Mouse (Mus musculus): Measurements from ENCODE around the gene Baz1b. TPM values are rescaled to one million over a fixed set of nuclear protein-coding genes. Genes with fewer than 3 reads are reported as not detected.

The Baz1b gene
- total RNA-seq, 2 experiments from 2014 or later = 25.7 to 29.2 TPM

DNA sequence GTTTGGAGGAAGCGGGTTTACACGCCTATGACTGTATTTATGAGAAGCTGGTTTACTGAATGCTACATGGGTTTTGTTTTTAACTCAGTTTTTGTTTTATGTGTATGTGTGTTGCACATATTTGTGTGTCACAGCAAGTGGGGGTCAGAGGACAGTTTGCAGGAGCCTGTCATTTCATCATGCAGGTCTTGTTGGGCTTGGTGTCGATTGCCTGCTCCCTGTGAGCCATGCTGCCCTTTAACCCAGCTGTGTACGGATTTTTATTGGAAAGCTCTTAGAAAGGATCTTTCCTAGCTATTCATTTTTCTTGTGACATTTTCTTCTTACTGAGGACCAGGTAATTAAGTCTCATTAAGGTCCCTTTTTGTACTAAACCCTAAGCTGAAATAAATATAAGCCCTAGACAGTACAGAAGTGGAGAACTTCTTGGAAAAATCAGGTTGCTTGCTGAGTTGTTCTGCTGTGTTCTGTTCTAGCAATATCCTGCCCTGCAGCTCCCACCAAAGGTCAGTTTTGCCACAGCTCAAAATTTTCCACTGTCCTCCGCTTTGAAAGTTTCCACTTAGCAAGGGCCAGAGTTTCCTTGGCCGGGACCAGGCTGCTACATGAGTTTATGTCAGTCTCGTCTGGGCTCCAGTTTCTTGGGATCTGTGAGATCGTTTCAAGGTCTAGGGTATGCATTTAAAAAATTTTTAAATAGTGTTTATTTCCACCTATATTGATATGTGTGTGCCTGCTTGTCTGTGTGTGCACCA lies 46.3 kb downstream of the Baz1b start:
- DNase-seq = peak; percentile 30

GRCm38 (mm10) chr5:135236571-135236970 lies 49.5 kb downstream of the Baz1b start:
- DNase-seq = peak; percentile 23

GRCm38 (mm10) chr5:135238832-135239231 lies 51.8 kb downstream of the Baz1b start:
- DNase-seq = no peak

DNA sequence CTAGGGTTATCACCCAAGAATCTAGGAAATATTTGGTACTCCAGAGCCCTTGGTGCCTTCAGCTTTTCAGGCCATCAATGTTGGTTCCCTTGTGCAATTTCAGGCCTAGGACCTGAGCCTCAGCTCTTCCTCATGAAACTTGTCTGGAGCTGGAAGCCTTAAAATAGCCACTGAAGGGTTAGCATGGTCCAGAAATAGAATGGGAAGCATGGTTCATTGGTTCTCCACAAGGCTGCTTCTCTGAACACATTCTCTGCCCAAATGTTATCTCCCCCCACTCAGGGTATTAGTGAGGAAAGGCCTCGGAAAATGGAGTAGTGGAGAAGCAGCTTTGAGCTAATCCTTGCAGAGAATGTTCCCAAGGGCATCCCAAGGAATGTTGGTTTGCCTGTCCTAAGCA lies 54.4 kb downstream of the Baz1b start:
- no peak for DNase-seq

- peak; percentile 42 for DNase-seq
Measured at GRCm38 (mm10) chr5:135242136-135242535, 55.1 kb downstream of the Baz1b start.

- no peak for DNase-seq
Measured at GRCm38 (mm10) chr5:135242608-135243007, 55.5 kb downstream of the Baz1b start.

GRCm38 (mm10) chr5:135243166-135243565 lies 56.1 kb downstream of the Baz1b start:
- no peak for DNase-seq

GRCm38 (mm10) chr5:135246531-135246930 lies 59.5 kb downstream of the Baz1b start:
- no peak for DNase-seq

- DNase-seq = no peak
Measured at GRCm38 (mm10) chr5:135247337-135247736, 60.3 kb downstream of the Baz1b start.

DNA sequence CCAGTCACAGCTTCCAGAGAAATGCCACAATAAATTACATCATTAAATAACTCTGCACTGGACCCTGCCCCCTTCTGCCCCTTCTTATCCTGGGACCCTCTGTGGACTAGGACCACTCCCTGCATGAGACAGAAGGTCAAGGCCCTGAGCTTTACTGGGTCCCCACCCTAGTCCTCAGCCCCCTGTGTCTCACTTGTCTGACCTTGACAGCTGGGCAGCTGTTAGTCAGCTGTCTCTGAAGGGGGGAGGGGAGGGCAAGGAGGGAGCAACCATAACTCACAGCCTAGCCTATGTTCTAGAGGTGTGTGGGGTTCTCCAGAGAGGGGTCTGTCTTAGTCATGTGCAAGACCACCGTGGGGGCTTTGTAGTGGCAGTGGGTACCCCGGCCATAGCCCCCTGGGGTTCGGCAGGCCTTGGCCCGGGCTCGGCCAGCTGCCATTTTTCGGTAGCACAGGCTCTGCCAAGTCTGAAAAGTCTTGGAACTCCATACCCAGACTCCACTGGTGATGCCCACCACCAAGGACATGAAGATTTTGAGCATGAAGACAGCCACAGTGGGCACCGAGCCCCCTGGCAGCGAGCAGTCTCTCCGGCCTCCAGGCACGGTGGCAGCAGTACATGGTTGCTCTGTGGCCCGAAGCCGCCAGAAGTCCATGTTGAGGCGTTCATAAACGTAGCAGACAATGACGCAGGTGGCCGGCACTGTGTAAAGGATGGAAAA lies 62.1 kb downstream of the Baz1b start:
- no peak for DNase-seq

- peak; percentile 18 for DNase-seq
Measured at GRCm38 (mm10) chr5:135250186-135251078, 63.4 kb downstream of the Baz1b start.

DNA sequence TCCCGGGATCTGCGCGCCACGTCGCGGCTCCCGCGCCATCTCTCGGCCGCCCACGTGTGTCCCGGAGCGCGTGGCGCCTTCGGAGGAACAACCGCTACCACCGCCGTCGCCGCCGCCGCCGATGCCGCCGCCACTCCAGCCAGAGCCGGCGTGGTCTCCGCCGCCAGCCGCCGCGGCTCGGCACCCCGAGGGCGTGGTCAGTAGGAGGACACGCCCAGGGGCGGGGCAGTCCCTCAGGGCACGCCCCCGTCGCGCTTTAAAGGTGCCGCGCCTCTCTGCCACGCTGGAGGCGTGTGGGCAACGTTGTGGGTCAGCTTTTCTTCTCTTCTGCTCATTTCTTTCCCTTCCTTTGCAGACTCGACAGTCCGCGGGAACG lies 64.0 kb downstream of the Baz1b start, which contains the start of gene Fzd9:
TSS of gene Fzd9 (minus strand) at position 152 of the 376 bp plus-strand sequence.
- DNase-seq = peak; percentile 80

- no peak for DNase-seq
Measured at GRCm38 (mm10) chr5:135253741-135254401, 66.8 kb downstream of the Baz1b start.

- no peak for DNase-seq
Measured at GRCm38 (mm10) chr5:135256166-135256565, 69.1 kb downstream of the Baz1b start.

DNA sequence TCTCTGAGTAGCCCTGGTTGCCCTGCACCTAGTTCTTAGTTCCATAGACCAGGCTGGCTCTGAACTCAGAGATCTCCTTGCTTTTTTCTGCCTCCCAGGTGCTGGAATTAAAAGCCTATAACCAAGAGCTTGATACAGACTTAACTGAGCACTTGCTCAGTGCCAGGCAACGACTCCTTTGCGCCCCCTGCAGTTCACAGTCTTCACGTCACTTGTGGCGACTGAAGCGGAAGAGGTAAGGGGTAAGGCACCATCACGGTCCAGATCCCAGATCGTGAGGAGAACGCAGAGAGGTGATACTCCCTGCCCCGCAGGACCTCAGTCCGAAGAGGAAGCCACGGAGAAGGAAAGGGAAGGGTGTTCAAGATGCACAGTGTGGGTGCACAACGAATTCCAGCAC lies 70.5 kb downstream of the Baz1b start:
- DNase-seq = no peak

GRCm38 (mm10) chr5:135258280-135259150 lies 71.5 kb downstream of the Baz1b start:
- peak; percentile 24 for DNase-seq

GRCm38 (mm10) chr5:135263866-135264503 lies 76.9 kb downstream of the Baz1b start:
- peak; percentile 43 for DNase-seq

- DNase-seq = no peak
Measured at GRCm38 (mm10) chr5:135264548-135264947, 77.5 kb downstream of the Baz1b start.

DNA sequence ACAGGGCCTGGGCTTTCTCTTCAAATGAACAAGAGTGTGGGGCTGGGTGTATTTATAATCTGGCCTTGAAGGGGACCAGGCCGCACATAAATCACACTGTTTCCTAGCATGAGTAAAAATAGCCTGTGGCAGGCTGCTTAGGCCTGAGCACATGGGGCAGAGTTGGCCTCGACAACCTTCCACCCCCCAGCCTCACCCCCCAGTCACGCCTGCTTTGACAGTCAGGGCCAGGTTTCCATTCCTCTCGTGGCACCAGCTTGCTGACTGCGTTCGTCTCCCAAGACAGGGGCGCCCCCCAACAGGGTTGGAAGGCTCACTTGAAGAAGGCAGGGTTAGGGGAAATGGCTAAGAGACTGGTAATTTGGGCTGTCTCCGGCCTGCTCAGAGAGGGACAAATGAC lies 82.4 kb downstream of the Baz1b start:
- DNase-seq = peak; percentile 49

DNA sequence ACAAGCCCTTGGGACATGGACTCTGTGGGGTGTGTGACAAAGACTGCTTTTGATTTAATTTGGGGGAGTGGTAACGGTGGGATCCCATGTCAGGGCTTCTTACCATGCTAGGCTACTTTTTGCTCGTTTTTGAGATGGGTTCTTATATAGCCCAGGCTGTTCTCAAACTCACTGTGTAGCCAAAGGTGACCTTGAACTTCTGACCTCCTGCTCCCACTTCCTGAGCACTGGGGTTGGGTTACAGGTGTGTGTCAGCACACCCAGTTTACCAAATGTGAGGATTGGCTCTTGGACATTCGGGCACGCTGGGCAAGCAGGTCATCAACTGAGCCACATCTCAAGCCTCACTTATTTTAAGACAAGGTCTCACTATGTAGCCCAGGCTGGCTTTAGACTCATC lies 83.3 kb downstream of the Baz1b start:
- DNase-seq = no peak
